Mouse (Mus musculus) hindbrain, embryonic 14.5 days (tissue): ENCODE data around the gene Prr12. TPM values are rescaled to one million over a fixed set of nuclear protein-coding genes. Genes with fewer than 3 reads are reported as not detected.
"Not testable (repeated sequence)": the region's sequence is repeated elsewhere in the genome, so short reads cannot be mapped to it uniquely, and the experiment has no call there.

ENCODE experiments used
- ATAC-seq: fragments of 200-750 bp; cut with Nextera tagmentation; 2 replicates; pipeline ENCODE4 v1.8.0; 2017; ENCODE audit warnings: moderate number of reproducible peaks, mild to moderate bottlenecking, moderate TSS enrichment, moderate library complexity; ENCODE audit not compliant: low FRiP score
- DNase-seq: peaks from one replicate; pipeline ENCODE4 v3.0.0-alpha.2; 2015; ENCODE audit warnings: low spot score
- H3K27ac ChIP-seq: fragments of 300-500 bp; sonication (generic); 2 replicates; pipeline ENCODE4 v1.5.1; 2014; ENCODE audit warnings: mild to moderate bottlenecking, moderate library complexity
- H3K27me3 ChIP-seq: fragments of 300-500 bp; sonication (generic); 2 replicates; pipeline ENCODE4 v1.6.1; 2014; ENCODE audit warnings: mild to moderate bottlenecking, low read length, mixed read lengths; ENCODE audit not compliant: control insufficient read depth, insufficient read depth
- H3K36me3 ChIP-seq: fragments of 300-500 bp; sonication (generic); replicated peaks from 2 replicates; pipeline ENCODE4 v1.6.1; 2014; ENCODE audit not compliant: control insufficient read depth, insufficient read depth
- H3K4me1 ChIP-seq: fragments of 300-500 bp; sonication (generic); replicated peaks from 2 replicates; pipeline ENCODE4 v1.6.1; 2014; ENCODE audit warnings: antibody characterized with exemption, low read length, mixed read lengths; ENCODE audit not compliant: control insufficient read depth, insufficient read depth
- H3K4me2 ChIP-seq: fragments of 300-500 bp; sonication (generic); replicated peaks from 2 replicates; pipeline ENCODE4 v1.6.1; 2014; ENCODE audit warnings: mild to moderate bottlenecking, moderate library complexity
- H3K4me3 ChIP-seq: fragments of 300-500 bp; sonication (generic); replicated peaks from 2 replicates; pipeline ENCODE4 v1.5.1; 2014; ENCODE audit warnings: mild to moderate bottlenecking, low read length
- H3K9ac ChIP-seq: fragments of 300-500 bp; sonication (generic); 2 replicates; pipeline ENCODE4 v1.6.1; 2014
- H3K9me3 ChIP-seq: fragments of 300-500 bp; sonication (generic); 2 replicates; pipeline ENCODE4 v1.6.1; 2016; ENCODE audit warnings: low read length; ENCODE audit not compliant: control insufficient read depth
- WGBS: fragments of 180-500 bp; shearing (Covaris S2); extraction: QIAGEN DNeasy Blood & Tissue Kit; methylation state at CpG from one replicate; pipeline ENCODE4 v1.1.7; 2014; 5-methylcytosine and 5-hydroxymethylcytosine counted together
- polyA plus RNA-seq: library from polyadenylated mRNA; unstranded; fragments of >200 nt; fragmentation: Nextera tagmentation; extraction: Ambion mirVana; gene quantifications from 2 replicates; pipeline ENCODE4 v1.2.1, GENCODE M21; 2014

Gene Prr12
- 16.5 and 16.8 TPM in 2 replicates for polyA plus RNA-seq

- WGBS: 0% methylated on average over 10 of the region's 18 CpGs
- no peak for ATAC-seq
Measured at GRCm38 (mm10) chr7:45052862-45053116, at the start of gene Prr12. Prr12 (minus strand) TSS chr7:45052881.

DNA sequence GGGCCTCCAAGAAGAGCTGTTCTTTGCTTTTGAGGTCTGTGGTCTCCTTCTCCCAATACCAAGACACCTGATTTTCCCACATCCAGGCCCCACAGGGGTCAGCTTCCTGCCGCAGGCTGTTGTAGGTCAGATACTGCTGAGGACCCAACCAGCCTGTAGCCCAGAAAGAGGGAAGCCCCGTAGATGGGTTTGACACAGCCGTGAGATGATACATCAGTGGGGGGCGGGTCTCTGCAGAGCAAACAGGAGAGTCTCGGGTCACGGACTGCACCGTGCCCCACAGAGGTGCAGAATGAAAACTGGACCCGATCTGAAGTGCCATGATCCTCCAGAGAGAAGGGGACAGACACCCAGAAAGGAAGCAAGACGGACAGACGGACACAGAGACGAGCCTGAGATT lies 49.8 kb upstream of the Prr12 start:
- no peak for DNase-seq
- H3K4me1 ChIP-seq: no peaks in the 10 kb centered on the region

More at GRCm38 (mm10) chr7:45052862-45053116, at the start of gene Prr12:
- peak within 1 kb of the TSS; percentile 91 for H3K9ac ChIP-seq
- DNase-seq: peak; percentile 53
- peaks cover 18% of the 10 kb centered on the region for H3K4me1 ChIP-seq
- H3K36me3 ChIP-seq: peaks cover 25% of the 10 kb centered on the region
- peak within 1 kb of the TSS; percentile 99 for H3K4me2 ChIP-seq
- peak within 1 kb of the TSS; percentile 100 for H3K27ac ChIP-seq
- no peaks in the 10 kb centered on the region for H3K27me3 ChIP-seq
- peak within 1 kb of the TSS; percentile 59 for H3K4me3 ChIP-seq
- no peaks in the 10 kb centered on the region for H3K9me3 ChIP-seq

GRCm38 (mm10) chr7:45100046-45100445 lies 47.4 kb upstream of the Prr12 start:
- no peaks in the 10 kb centered on the region for H3K36me3 ChIP-seq
- 95% methylated on average over 6 of the region's 6 CpGs for WGBS
- no peak for ATAC-seq
- no peak overlapping the region for H3K4me3 ChIP-seq
- no peak for DNase-seq
- no peaks in the 10 kb centered on the region for H3K9me3 ChIP-seq
- no peak overlapping the region for H3K9ac ChIP-seq
- H3K4me2 ChIP-seq: no peak overlapping the region
- no peaks in the 10 kb centered on the region for H3K27me3 ChIP-seq
- no peak overlapping the region for H3K27ac ChIP-seq
- H3K4me1 ChIP-seq: no peaks in the 10 kb centered on the region

More for the DNA sequence above, 49.8 kb upstream of the Prr12 start:
- no peak for ATAC-seq
- H3K4me3 ChIP-seq: no peak overlapping the region
- H3K4me2 ChIP-seq: peak overlapping the region; percentile 34
- H3K9me3 ChIP-seq: no peaks in the 10 kb centered on the region
- H3K9ac ChIP-seq: no peak overlapping the region
- no peaks in the 10 kb centered on the region for H3K27me3 ChIP-seq
- 88% methylated on average over 11 of the region's 11 CpGs for WGBS
- H3K27ac ChIP-seq: no peak overlapping the region
- H3K36me3 ChIP-seq: no peaks in the 10 kb centered on the region

- no peaks in the 10 kb centered on the region for H3K36me3 ChIP-seq
- WGBS: 91% methylated on average over 8 of the region's 8 CpGs
- ATAC-seq (no peak), DNase-seq (no peak)
- H3K9me3 ChIP-seq: no peaks in the 10 kb centered on the region
- H3K4me3 ChIP-seq: no peak overlapping the region
- H3K4me1 ChIP-seq: no peaks in the 10 kb centered on the region
- no peak overlapping the region for H3K4me2 ChIP-seq
- H3K9ac ChIP-seq: no peak overlapping the region
- H3K27ac ChIP-seq: no peak overlapping the region
- no peaks in the 10 kb centered on the region for H3K27me3 ChIP-seq
Measured at GRCm38 (mm10) chr7:45098541-45099240, 46.0 kb upstream of the Prr12 start.

DNA sequence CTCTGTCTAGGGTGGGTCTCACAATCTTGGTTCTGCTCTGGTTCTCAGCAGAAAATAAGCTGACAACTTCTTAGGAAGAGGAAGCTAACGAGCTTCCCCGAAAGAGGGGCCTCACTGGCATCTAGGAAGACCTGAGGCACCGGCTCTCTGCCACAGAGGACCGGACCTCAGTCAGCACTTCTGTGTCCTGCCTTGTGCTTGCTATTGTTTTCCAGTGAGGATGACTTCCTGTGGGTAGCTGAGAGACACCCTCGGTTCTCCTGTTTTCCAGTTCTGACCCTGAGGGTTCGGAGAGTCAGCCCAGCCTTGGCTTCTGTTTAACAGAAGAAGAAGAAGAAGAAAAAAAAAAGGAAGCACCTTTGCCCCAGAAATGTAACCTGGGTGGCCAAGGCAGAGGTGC lies 44.8 kb upstream of the Prr12 start:
- Histone ChIP-seq H3K4me1 (no peaks in the 10 kb centered on the region), H3K27ac (no peak overlapping the region), H3K4me2 (no peak overlapping the region), H3K36me3 (no peaks in the 10 kb centered on the region), H3K27me3 (no peaks in the 10 kb centered on the region), H3K4me3 (no peak overlapping the region), H3K9ac (no peak overlapping the region), H3K9me3 (no peaks in the 10 kb centered on the region)
- ATAC-seq (no peak), DNase-seq (no peak)
- 70% methylated on average over 6 of the region's 6 CpGs for WGBS

DNA sequence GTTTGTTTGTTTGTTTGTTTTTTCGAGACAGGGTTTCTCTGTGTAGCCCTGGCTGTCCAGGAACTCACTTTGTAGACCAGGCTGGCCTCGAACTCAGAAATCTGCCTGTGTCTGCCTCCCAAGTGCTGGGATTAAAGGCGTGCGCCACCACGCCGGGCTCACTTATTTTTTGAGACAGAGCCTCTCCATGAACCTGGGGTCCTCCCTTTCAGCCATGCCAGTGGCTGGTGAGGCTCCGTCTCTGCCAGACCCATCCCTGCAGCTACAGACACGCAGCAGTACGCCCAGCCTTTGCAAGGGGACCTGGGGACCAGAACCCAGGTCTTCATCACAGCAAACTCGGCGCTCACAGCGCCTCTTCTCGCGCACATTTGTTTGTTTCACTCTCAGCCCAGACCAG lies 43.3 kb upstream of the Prr12 start:
- 92% methylated on average over 14 of the region's 14 CpGs for WGBS
- H3K27me3 ChIP-seq, DNase-seq, H3K27ac ChIP-seq, ATAC-seq, H3K36me3 ChIP-seq, H3K4me3 ChIP-seq, H3K4me2 ChIP-seq, H3K9me3 ChIP-seq, H3K9ac ChIP-seq, H3K4me1 ChIP-seq: not testable (repeated sequence)

DNA sequence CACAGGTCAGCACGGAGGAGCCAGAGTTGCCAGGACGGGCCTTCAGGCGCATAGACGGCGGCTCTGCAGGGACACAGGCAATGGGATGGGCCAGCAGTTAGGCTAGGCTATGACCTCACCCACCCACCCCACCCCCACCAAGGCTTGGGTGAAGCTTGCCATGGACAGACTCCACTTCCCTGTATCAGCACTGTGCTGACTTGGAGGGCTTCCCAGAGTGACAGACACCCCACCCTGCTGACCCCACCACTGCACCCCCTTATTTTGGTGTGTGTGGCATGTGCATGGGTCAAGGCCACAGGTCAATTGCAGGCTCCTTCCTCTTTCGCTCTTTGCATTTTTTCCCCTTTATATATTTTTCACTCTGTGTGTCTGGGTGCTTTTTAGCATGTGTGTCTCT lies 42.7 kb upstream of the Prr12 start:
- Histone ChIP-seq H3K4me2 (no peak overlapping the region), H3K9me3 (no peaks in the 10 kb centered on the region), H3K27ac (no peak overlapping the region), H3K27me3 (no peaks in the 10 kb centered on the region), H3K4me3 (no peak overlapping the region), H3K36me3 (no peaks in the 10 kb centered on the region), H3K9ac (no peak overlapping the region), H3K4me1 (no peaks in the 10 kb centered on the region)
- ATAC-seq (no peak), DNase-seq (no peak)
- WGBS: 88% methylated on average over 6 of the region's 6 CpGs

- WGBS: 44% methylated on average over 7 of the region's 7 CpGs
- Histone ChIP-seq H3K27ac (no peak overlapping the region), H3K36me3 (no peaks in the 10 kb centered on the region), H3K27me3 (no peaks in the 10 kb centered on the region), H3K4me2 (no peak overlapping the region), H3K9me3 (no peaks in the 10 kb centered on the region), H3K9ac (no peak overlapping the region), H3K4me3 (no peak overlapping the region), H3K4me1 (no peaks in the 10 kb centered on the region)
- DNase-seq: no peak
- ATAC-seq: no peak
Measured at GRCm38 (mm10) chr7:45094121-45094520, 41.4 kb upstream of the Prr12 start.

- H3K9me3 ChIP-seq: no peaks in the 10 kb centered on the region
- no peaks in the 10 kb centered on the region for H3K4me1 ChIP-seq
- H3K27me3 ChIP-seq: no peaks in the 10 kb centered on the region
- H3K4me2 ChIP-seq: no peak overlapping the region
- no peak overlapping the region for H3K27ac ChIP-seq
- H3K4me3 ChIP-seq: no peak overlapping the region
- no peak overlapping the region for H3K9ac ChIP-seq
- no peak for DNase-seq
- 38% methylated on average over 18 of the region's 18 CpGs for WGBS
- ATAC-seq: no peak
- no peaks in the 10 kb centered on the region for H3K36me3 ChIP-seq
Measured at GRCm38 (mm10) chr7:45093516-45093905, 40.8 kb upstream of the Prr12 start.
